Mouse (Mus musculus) forebrain, embryonic 16.5 days (tissue): ENCODE data around the gene Mkrn1. TPM values are rescaled to one million over a fixed set of nuclear protein-coding genes. Genes with fewer than 3 reads are reported as not detected.

ENCODE experiments used
- ATAC-seq: fragments of 200-750 bp; cut with Nextera tagmentation; 2 replicates; pipeline ENCODE4 v1.8.0; 2017; ENCODE audit warnings: mild to moderate bottlenecking, moderate library complexity
- H3K27ac ChIP-seq: fragments of 300-500 bp; sonication (generic); 2 replicates; pipeline ENCODE4 v1.5.1; 2014; ENCODE audit warnings: low read length, control low read depth
- H3K27me3 ChIP-seq: fragments of 300-500 bp; sonication (generic); replicated peaks from 2 replicates; pipeline ENCODE4 v1.6.1; 2014; ENCODE audit warnings: low read length; ENCODE audit not compliant: control insufficient read depth, insufficient read depth
- H3K36me3 ChIP-seq: fragments of 300-500 bp; sonication (generic); 2 replicates; pipeline ENCODE4 v1.6.1; 2014; ENCODE audit not compliant: control insufficient read depth, insufficient read depth
- H3K4me1 ChIP-seq: fragments of 300-500 bp; sonication (generic); replicated peaks from 2 replicates; pipeline ENCODE4 v1.6.1; 2014; ENCODE audit warnings: low read length; ENCODE audit not compliant: control insufficient read depth, insufficient read depth
- H3K4me2 ChIP-seq: fragments of 300-500 bp; sonication (generic); 2 replicates; pipeline ENCODE4 v1.6.1; 2014; ENCODE audit warnings: mild to moderate bottlenecking, low read length, control low read depth
- H3K4me3 ChIP-seq: fragments of 300-500 bp; sonication (generic); replicated peaks from 2 replicates; pipeline ENCODE4 v1.5.1; 2014; ENCODE audit warnings: mild to moderate bottlenecking, low read length, control low read depth
- H3K9ac ChIP-seq: fragments of 300-500 bp; sonication (generic); replicated peaks from 2 replicates; pipeline ENCODE4 v1.6.1; 2014; ENCODE audit warnings: low read depth, low read length, control low read depth
- H3K9me3 ChIP-seq: fragments of 300-500 bp; sonication (generic); 2 replicates; pipeline ENCODE4 v1.6.1; 2016; ENCODE audit warnings: low read length; ENCODE audit not compliant: control insufficient read depth
- WGBS: fragments of 180-500 bp; shearing (Covaris S2); extraction: QIAGEN DNeasy Blood & Tissue Kit; methylation state at CpG from one replicate; pipeline ENCODE4 v1.1.7; 2014; 5-methylcytosine and 5-hydroxymethylcytosine counted together
- polyA plus RNA-seq: library from polyadenylated mRNA; unstranded; fragments of >200 nt; fragmentation: Nextera tagmentation; extraction: Ambion mirVana; gene quantifications from 2 replicates; pipeline ENCODE4 v1.2.1, GENCODE M21; 2015

Gene Mkrn1
- 240 and 244 TPM in 2 replicates for polyA plus RNA-seq

GRCm38 (mm10) chr6:39419851-39420721, at the start of gene Mkrn1:
Gene Mkrn1, minus strand, starts transcription at chr6:39420462.
- WGBS: under 1% methylated on average over 66 of the region's 82 CpGs
- peak within 1 kb of the TSS; percentile 94 for H3K27ac ChIP-seq
- peak within 1 kb of the TSS; percentile 90 for H3K4me3 ChIP-seq
- peaks cover 13% of the 10 kb centered on the region for H3K4me1 ChIP-seq
- H3K36me3 ChIP-seq: no peaks in the 10 kb centered on the region
- H3K4me2 ChIP-seq: peak within 1 kb of the TSS; percentile 72
- peak within 1 kb of the TSS; percentile 90 for H3K9ac ChIP-seq
- no peaks in the 10 kb centered on the region for H3K27me3 ChIP-seq
- H3K9me3 ChIP-seq: no peaks in the 10 kb centered on the region
- peak; percentile 94 for ATAC-seq

- Histone ChIP-seq H3K4me3 (no peak overlapping the region), H3K27me3 (no peaks in the 10 kb centered on the region), H3K4me1 (no peaks in the 10 kb centered on the region), H3K4me2 (no peak overlapping the region), H3K9me3 (no peaks in the 10 kb centered on the region), H3K9ac (no peak overlapping the region), H3K27ac (no peak overlapping the region), H3K36me3 (peaks cover 11% of the 10 kb centered on the region)
- 94% methylated on average over 5 of the region's 5 CpGs for WGBS
- ATAC-seq: no peak
These were observed 49.2 kb upstream of the Mkrn1 start for GRCm38 (mm10) chr6:39469427-39469826.

- 48% methylated on average over 16 of the region's 16 CpGs for WGBS
- Histone ChIP-seq H3K4me2 (no peak overlapping the region), H3K9ac (no peak overlapping the region), H3K9me3 (no peaks in the 10 kb centered on the region), H3K4me3 (no peak overlapping the region), H3K4me1 (no peaks in the 10 kb centered on the region), H3K36me3 (no peaks in the 10 kb centered on the region), H3K27me3 (no peaks in the 10 kb centered on the region), H3K27ac (no peak overlapping the region)
- ATAC-seq: peak; percentile 72
These were observed 42.6 kb upstream of the Mkrn1 start for GRCm38 (mm10) chr6:39462621-39463538.

GRCm38 (mm10) chr6:39460040-39460439, 39.8 kb upstream of the Mkrn1 start:
- Histone ChIP-seq H3K27ac (no peak overlapping the region), H3K9me3 (no peaks in the 10 kb centered on the region), H3K36me3 (no peaks in the 10 kb centered on the region), H3K4me1 (no peaks in the 10 kb centered on the region), H3K27me3 (no peaks in the 10 kb centered on the region), H3K4me2 (no peak overlapping the region), H3K9ac (no peak overlapping the region), H3K4me3 (no peak overlapping the region)
- ATAC-seq: no peak
- 94% methylated on average over 11 of the region's 11 CpGs for WGBS

- ATAC-seq: no peak
- H3K4me1 ChIP-seq: no peaks in the 10 kb centered on the region
- 83% methylated on average over 8 of the region's 8 CpGs for WGBS
These were observed 35.3 kb upstream of the Mkrn1 start for GRCm38 (mm10) chr6:39455339-39456160.

GRCm38 (mm10) chr6:39454616-39455015, 34.4 kb upstream of the Mkrn1 start:
- no peaks in the 10 kb centered on the region for H3K36me3 ChIP-seq
- no peaks in the 10 kb centered on the region for H3K4me1 ChIP-seq
- no peaks in the 10 kb centered on the region for H3K9me3 ChIP-seq
- no peak overlapping the region for H3K9ac ChIP-seq
- no peak overlapping the region for H3K27ac ChIP-seq
- no peaks in the 10 kb centered on the region for H3K27me3 ChIP-seq
- ATAC-seq: no peak
- H3K4me2 ChIP-seq: no peak overlapping the region
- H3K4me3 ChIP-seq: no peak overlapping the region
- 76% methylated on average over 2 of the region's 2 CpGs for WGBS

More at GRCm38 (mm10) chr6:39455339-39456160, 35.3 kb upstream of the Mkrn1 start:
- no peak overlapping the region for H3K4me2 ChIP-seq
- no peak overlapping the region for H3K27ac ChIP-seq
- no peaks in the 10 kb centered on the region for H3K27me3 ChIP-seq
- H3K4me3 ChIP-seq: no peak overlapping the region
- H3K9ac ChIP-seq: no peak overlapping the region
- H3K9me3 ChIP-seq: no peaks in the 10 kb centered on the region
- H3K36me3 ChIP-seq: no peaks in the 10 kb centered on the region

- Histone ChIP-seq H3K9ac (no peak overlapping the region), H3K9me3 (no peaks in the 10 kb centered on the region), H3K4me1 (no peaks in the 10 kb centered on the region), H3K27me3 (no peaks in the 10 kb centered on the region), H3K4me2 (no peak overlapping the region), H3K36me3 (no peaks in the 10 kb centered on the region), H3K4me3 (no peak overlapping the region), H3K27ac (no peak overlapping the region)
- no peak for ATAC-seq
- WGBS: 92% methylated on average over 4 of the region's 4 CpGs
These were observed 33.3 kb upstream of the Mkrn1 start for GRCm38 (mm10) chr6:39453564-39453963.

- H3K4me3 ChIP-seq: no peak overlapping the region
- no peaks in the 10 kb centered on the region for H3K27me3 ChIP-seq
- no peak for ATAC-seq
- WGBS: 77% methylated on average over 3 of the region's 3 CpGs
- no peak overlapping the region for H3K27ac ChIP-seq
- H3K4me1 ChIP-seq: peaks cover 3% of the 10 kb centered on the region; the same call in 1 of the 2 replicates
- H3K9ac ChIP-seq: no peak overlapping the region
- no peak overlapping the region for H3K4me2 ChIP-seq
- H3K36me3 ChIP-seq: no peaks in the 10 kb centered on the region
- H3K9me3 ChIP-seq: no peaks in the 10 kb centered on the region
These were observed 30.8 kb upstream of the Mkrn1 start for GRCm38 (mm10) chr6:39451033-39451432.
